Mouse (Mus musculus) layer of hippocampus, adult 8-10 months (tissue): ENCODE measurements around the gene Taf5l. TPM values are rescaled to one million over a fixed set of nuclear protein-coding genes. Genes with fewer than 3 reads are reported as not detected.
"Not testable (repeated sequence)": the region's sequence is repeated elsewhere in the genome, so short reads cannot be mapped to it uniquely, and the experiment has no call there.

Experiments
- DNase-seq, 2 experiments: peaks; one replicate each; pipeline ENCODE4 v3.0.0; 2022; ENCODE audit warnings: low spot score in 2 of 2
- microRNA-seq, 2 experiments: library from miRNA; unstranded; fragments of <30 nt; microRNA quantifications; one replicate each; pipeline ENCODE4 v1.2.0; 2022
- total RNA-seq, 4 experiments: library from RNA; stranded (reverse); gene quantifications; 2 replicates each; pipeline ENCODE4 v1.2.4; 2022

Gene Taf5l
- total RNA-seq, 4 experiments from 2014 or later, result 20.2 to 22.4 (median 21.2) TPM

GRCm38 (mm10) chr8:123961371-123961770 is 59.8 kb downstream of the Taf5l start:
- DNase-seq, result no peak

- not testable (repeated sequence) for DNase-seq
Observed at GRCm38 (mm10) chr8:123960556-123960955, 60.6 kb downstream of the Taf5l start.

GRCm38 (mm10) chr8:123960056-123960455 is 61.1 kb downstream of the Taf5l start:
- no peak for DNase-seq

GRCm38 (mm10) chr8:123959473-123959872 is 61.7 kb downstream of the Taf5l start:
- DNase-seq, result no peak

GRCm38 (mm10) chr8:123958130-123958529 is 63.1 kb downstream of the Taf5l start:
- DNase-seq, result no peak

GRCm38 (mm10) chr8:123954246-123954645 is 67.0 kb downstream of the Taf5l start:
- no peak for DNase-seq

GRCm38 (mm10) chr8:123953686-123954085 is 67.5 kb downstream of the Taf5l start:
- no peak for DNase-seq

GRCm38 (mm10) chr8:123950077-123950802 is 71.0 kb downstream of the Taf5l start:
- DNase-seq, result peak in 1 of 2 experiments; percentile 37

GRCm38 (mm10) chr8:123949686-123949986 is 71.6 kb downstream of the Taf5l start:
- no peak for DNase-seq

- DNase-seq, result peak; percentile 98 to 100
Observed at GRCm38 (mm10) chr8:123948942-123949685, 72.1 kb downstream of the Taf5l start, which contains the start of gene Nup133. Gene Nup133 (minus strand): TSS chr8:123949265.

Small RNAs within 50 kb of the gene (microRNA-seq; reads per million reads assigned to microRNA genes)
- 0 reads per million in 2 experiments for gene Mir1967

Other genes starting within 250 kb of the Taf5l start
- 10 to 100 TPM; 42.9 to 44.6 (median 43.4) TPM for gene Rab4a, start 215.4 kb downstream of the Taf5l start, total RNA-seq
- gene Ccsap, start 161.2 kb downstream of the Taf5l start, total RNA-seq, result 10 to 100 TPM; 52.3 to 55.6 (median 53.4) TPM
- 1 to 10 TPM; 5.7 to 9.3 (median 7.2) TPM for gene Acta1, start 126.6 kb downstream of the Taf5l start, total RNA-seq
- 10 to 100 TPM; 23.0 to 24.4 (median 24.1) TPM for gene Nup133, start 72.1 kb downstream of the Taf5l start, total RNA-seq
- gene Abcb10, start 38.3 kb downstream of the Taf5l start, total RNA-seq, result 10 to 100 TPM; 17.6 to 20.3 (median 18.6) TPM
- 10 to 100 TPM; 11.1 to 13.8 (median 12.6) TPM for gene Urb2, start 111 bp upstream of the Taf5l start, total RNA-seq
- 10 to 100 TPM; 33.7 to 48.5 (median 40.8) TPM for gene Galnt2, start 210.0 kb upstream of the Taf5l start, total RNA-seq